Mouse (Mus musculus): ENCODE measurements at regions not wholly inside any gene's neighbourhood (a gene's known extent, or its start where the extent isn't known, plus 50 kb on each side); places are given as distances from the start of the nearest gene placed in this dataset.

DNA sequence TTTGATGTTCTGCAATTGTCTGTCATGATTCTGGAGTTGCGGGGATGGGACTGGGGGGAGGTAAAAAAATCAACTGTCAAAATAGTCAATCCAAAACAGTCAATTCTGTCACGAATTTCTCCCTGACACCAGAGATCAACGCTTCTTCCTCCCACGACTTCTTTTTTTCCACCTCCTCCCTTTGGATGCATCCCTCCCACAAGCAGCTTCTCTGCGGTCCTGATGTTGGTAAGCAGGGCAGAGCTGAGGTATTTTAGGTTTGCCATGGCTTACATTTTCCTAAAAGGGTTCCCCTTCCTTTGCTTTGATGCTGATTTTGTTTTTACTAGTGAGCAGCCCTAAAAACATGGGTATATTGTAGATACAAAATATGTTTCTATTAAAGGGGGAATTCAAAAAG lies 209.7 kb downstream of the Cd47 start:
- TF ChIP-seq CTCF (conservative IDR thresholded peaks at IDR 0.05; ENCODE audit: insufficient read depth, insufficient read length, low read depth, low read length) (no peak), POLR2A (IDR thresholded peaks at IDR 0.05; ENCODE audit: low read depth, low read length) (no peak)
